Mouse (Mus musculus) testis, adult 2 months (tissue): ENCODE data around the gene Klhdc1.

Experiments used
- CTCF ChIP-seq: fragments of 200-500 bp; IDR thresholded peaks from 2 replicates; pipeline ENCODE4 v1.5.1; 2012; ENCODE audit warnings: low read depth, mild to moderate bottlenecking, inconsistent platforms, low read length, moderate library complexity; ENCODE audit not compliant: control insufficient read depth, insufficient read depth, insufficient replicate concordance
- POLR2A ChIP-seq: fragments of 200-500 bp; IDR thresholded peaks from 2 replicates; pipeline ENCODE4 v1.6.1; 2012; ENCODE audit warnings: low read depth, mild to moderate bottlenecking, inconsistent platforms, low read length, moderate library complexity; ENCODE audit not compliant: control insufficient read depth

GRCm38 (mm10) chr12:69211057-69211456, 29.9 kb upstream of the Klhdc1 start:
- TF ChIP-seq CTCF (no peak), POLR2A (no peak)
